Mouse (Mus musculus): ENCODE results near the gene Tspan9.

Gene Tspan9

GRCm38 (mm10) chr6:127942421-127942820 is 201.0 kb downstream of the Tspan9 start:
- no peak for DNase-seq (ENCODE audit: extremely low read depth, low read depth, low spot score)

DNA sequence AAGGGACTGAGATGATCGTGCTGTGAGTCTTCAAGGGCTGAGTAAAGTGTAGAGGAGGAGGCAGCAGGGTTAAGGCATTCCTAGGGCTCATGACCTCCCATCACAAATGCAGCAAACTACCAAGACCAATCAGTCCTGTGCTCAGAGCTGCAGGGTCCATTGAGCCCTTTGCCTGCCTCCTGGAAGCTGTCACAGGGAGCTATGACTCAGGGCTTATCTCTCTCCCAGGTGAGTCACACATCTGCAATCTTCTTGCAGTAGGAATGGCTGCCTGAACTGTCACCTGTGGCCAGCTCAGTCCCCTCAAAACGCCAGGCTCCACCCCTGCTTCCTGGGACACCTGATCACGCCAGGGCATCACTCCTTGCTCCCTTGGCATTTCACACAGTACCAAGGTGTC is 208.3 kb downstream of the Tspan9 start:
- DNase-seq (ENCODE audit: extremely low read depth, low read depth, low spot score), result no peak

DNA sequence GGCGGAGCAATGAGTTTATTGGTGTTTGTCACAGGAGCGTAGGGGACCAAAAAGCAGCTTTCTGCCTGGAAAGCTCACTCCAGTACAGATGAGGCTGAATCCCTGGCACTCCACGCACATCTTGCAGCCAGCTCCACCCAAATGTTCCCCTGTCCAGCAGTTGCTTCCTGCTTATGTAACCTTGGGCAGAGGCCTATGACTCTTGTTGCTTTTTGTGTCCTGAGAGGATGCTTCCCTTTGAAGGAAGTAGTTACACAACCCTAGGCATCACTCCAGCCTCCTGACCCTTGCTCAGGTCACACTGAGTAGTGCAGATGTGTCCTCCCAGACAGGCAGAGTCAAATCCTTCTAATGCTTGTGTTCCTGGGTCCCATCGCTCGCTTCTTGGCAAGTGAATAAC is 209.6 kb downstream of the Tspan9 start:
- DNase-seq (ENCODE audit: extremely low read depth, low read depth, low spot score), result no peak

DNA sequence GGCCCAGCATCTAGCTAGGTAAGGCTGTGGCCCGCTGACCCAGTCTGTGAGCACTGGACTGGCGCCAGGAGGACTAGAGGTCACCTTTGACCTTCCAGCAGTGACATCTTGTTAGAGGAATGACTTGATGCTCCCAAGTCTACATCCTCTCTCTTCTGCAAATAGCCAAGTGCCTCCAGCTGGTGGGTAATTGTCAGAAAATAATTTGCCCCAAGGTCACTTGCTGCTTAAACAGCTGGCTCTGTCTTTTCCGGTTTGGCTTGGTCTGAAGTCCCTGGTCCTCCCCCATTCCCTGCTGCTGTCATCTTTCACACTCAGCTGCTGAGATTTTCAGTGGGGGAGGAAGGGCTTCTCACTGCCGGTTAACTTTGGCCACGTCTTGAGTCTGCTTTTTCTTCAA is 210.7 kb downstream of the Tspan9 start:
- no peak for DNase-seq (ENCODE audit: extremely low read depth, low read depth, low spot score)

DNA sequence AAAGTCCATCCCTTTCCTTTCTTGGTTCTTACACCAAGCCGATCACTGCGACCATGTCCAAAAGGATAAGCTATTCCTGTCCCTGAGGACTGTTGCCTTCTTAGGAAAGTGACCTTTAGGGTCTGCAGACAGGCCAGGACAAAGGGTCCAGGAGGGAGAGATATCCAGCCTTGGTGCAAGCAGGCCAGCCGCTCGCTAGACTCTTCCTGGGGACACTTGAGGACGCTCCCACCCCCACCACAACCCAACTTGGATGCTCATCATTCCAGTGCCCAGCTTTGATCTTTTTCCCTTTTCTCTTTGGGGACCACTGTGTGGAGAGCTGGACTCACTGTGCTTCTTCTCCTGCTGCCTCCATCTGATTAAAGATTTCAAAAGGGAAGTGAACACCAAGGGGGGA is 214.7 kb downstream of the Tspan9 start:
- DNase-seq (ENCODE audit: extremely low read depth, low read depth, low spot score), result no peak

GRCm38 (mm10) chr6:127925915-127926314 is 217.5 kb downstream of the Tspan9 start:
- DNase-seq (ENCODE audit: extremely low read depth, low read depth, low spot score), result no peak

DNA sequence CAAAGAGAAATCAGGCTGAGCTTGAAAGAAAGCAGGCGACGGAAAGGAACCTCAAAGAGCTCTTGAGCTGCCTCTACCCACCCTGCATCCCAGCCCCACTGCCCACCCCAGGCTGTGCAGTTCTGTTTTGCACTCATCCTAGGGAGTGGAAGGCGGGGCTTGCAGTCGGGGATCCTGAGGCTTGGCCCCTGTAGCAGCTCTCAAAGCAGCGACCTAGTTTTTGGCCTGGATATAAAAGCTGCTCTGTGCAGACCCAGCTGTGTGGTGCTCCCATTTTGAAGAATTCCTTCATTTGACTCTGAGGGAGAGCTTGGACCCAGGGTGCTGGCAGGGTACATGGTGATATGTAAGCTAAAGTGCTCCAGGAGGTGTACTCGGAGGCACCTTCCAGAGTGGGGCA is 218.6 kb downstream of the Tspan9 start:
- DNase-seq (ENCODE audit: extremely low read depth, low read depth, low spot score), result no peak

DNA sequence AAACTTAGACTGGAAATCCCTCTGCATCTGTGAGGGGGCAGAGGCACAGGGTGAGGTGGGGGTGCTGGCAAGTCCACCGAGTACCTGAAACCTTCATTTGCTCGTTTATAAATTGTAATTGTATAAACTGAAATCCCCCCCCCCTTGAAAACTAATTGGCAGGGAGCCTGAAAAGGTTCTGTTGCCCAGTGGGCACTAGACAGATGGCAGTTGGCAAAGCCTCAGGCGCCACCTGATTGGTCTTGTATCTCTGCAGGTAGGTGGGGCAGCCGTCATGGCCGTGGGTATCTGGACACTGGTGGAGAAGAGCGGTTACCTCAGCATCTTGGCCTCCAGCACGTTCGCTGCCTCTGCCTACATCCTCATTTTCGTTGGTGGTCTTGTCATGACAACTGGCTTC is 220.1 kb downstream of the Tspan9 start:
- no peak for DNase-seq (ENCODE audit: extremely low read depth, low read depth, low spot score)

DNA sequence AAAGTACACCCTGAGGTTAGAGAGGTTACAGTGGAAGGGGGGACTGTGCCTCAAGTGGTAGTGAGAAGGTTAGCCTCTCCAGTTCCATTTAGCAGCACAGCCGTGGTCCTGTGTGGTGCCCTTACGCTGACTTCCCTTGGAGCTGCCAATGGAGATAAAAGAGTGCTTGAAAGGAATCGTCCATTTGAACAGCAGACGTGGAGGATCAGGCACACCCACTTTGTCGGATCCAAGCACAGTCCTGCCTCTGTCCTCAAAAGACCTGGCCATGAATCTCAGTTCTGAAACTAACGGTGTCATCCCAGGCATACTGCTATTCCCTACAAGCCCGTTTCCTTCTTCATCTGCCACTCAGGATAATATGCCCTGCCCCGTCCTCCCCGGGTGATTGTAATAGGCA is 221.4 kb downstream of the Tspan9 start:
- DNase-seq (ENCODE audit: extremely low read depth, low read depth, low spot score), result no peak

GRCm38 (mm10) chr6:127920652-127921051 is 222.7 kb downstream of the Tspan9 start:
- DNase-seq (ENCODE audit: extremely low read depth, low read depth, low spot score), result peak; percentile 8

GRCm38 (mm10) chr6:127919491-127919890 is 223.9 kb downstream of the Tspan9 start:
- no peak for DNase-seq (ENCODE audit: extremely low read depth, low read depth, low spot score)

GRCm38 (mm10) chr6:127917712-127918111 is 225.7 kb downstream of the Tspan9 start:
- DNase-seq (ENCODE audit: extremely low read depth, low read depth, low spot score), result no peak

- DNase-seq (ENCODE audit: extremely low read depth, low read depth, low spot score), result no peak
Measured at GRCm38 (mm10) chr6:127916993-127917392, 226.4 kb downstream of the Tspan9 start.

GRCm38 (mm10) chr6:127912938-127913337 is 230.5 kb downstream of the Tspan9 start:
- no peak for DNase-seq (ENCODE audit: extremely low read depth, low read depth, low spot score)

GRCm38 (mm10) chr6:127911687-127912086 is 231.7 kb downstream of the Tspan9 start:
- DNase-seq (ENCODE audit: extremely low read depth, low read depth, low spot score), result no peak

Data from fat pad, adult 2 months (tissue).